Mouse (Mus musculus): Measurements from ENCODE around the gene Pbx4. TPM values are rescaled to one million over a fixed set of nuclear protein-coding genes. Genes with fewer than 3 reads are reported as not detected.

The Pbx4 gene
- total and polyA plus RNA-seq, 3 experiments: 1.0 to 5.9 (median 2.4) TPM

DNA sequence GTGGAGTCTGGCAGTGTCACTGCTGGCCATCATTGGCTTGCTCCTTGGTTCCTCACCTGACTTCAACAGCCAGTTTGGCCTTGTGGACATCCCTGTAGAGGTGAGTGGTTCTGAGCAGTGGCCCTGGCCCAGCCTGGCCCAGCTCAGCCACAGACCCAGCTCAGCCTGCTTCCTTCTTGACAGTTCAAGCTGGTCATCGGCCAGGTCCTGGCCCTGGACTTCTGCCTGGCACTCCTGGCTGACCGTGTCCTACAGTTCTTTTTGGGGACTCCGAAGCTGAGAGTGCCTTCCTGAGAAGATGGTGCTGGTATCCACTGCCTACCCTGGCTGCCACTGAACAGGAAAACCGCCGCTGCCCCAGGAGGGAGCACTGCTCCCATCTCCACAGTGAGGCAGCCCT lies 25.1 kb upstream of the Pbx4 start:
- no peak for DNase-seq (ENCODE audit: extremely low read depth)
- Histone ChIP-seq H3K27me3 (replicated peaks) (no peaks in the 10 kb centered on the region), H3K4me1 (ENCODE audit: control insufficient read depth in 1 of 2, insufficient read depth in 2 of 2) (peaks cover 23 to 37% of the 10 kb centered on the region in 2 experiments), H3K27ac (ENCODE audit: insufficient read depth, low read depth) (0 out of 2 replicates have a peak overlapping the region, but pooled peaks have one; percentile 59), H3K4me3 (replicated peaks in 1 of 3; ENCODE audit: low read depth in 2 of 3, low read length in 2 of 3, poor library complexity in 1 of 3) (no peak overlapping the region), H3K9me3 (replicated peaks; ENCODE audit: low read length) (no peaks in the 10 kb centered on the region), H3K9ac (ENCODE audit: insufficient read depth, low read depth) (no peak overlapping the region), H3K4me2 (ENCODE audit: insufficient read depth, low read depth, poor library complexity, severe bottlenecking) (no peak overlapping the region), H3K79me2 (replicated peaks; ENCODE audit: control insufficient read depth, extremely low read depth, insufficient read depth, poor library complexity, severe bottlenecking) (peaks cover 17% of the 10 kb centered on the region), H3K36me3 (replicated peaks in 1 of 2; ENCODE audit: control insufficient read depth in 1 of 2, insufficient read depth in 1 of 2, low read length in 1 of 2) (peaks cover 75 to 88% of the 10 kb centered on the region in 2 experiments)
- in situ Hi-C loops (cut with MboI; ENCODE audit: low pct_ligation_motif_present, low pct_unique_long_range_greater_than_20kb, low sequenced_read_pairs): no loop called here
- TF ChIP-seq NELFE (IDR thresholded peaks at IDR 0.05; ENCODE audit: low read depth, low read length) (no peak), ELF1 (IDR thresholded peaks at IDR 0.05; ENCODE audit: low read depth, low read length) (no peak), HCFC1 (IDR thresholded peaks at IDR 0.05; ENCODE audit: low read depth, low read length) (no peak), USF1 (IDR thresholded peaks at IDR 0.05; ENCODE audit: low read depth, low read length) (no peak), IRF4 (IDR thresholded peaks at IDR 0.05; ENCODE audit: low read depth, low read length) (no peak), MXI1 (IDR thresholded peaks at IDR 0.05; ENCODE audit: low read depth, low read length) (no peak), ZC3H11A (IDR thresholded peaks at IDR 0.05; ENCODE audit: low read depth, low read length) (no peak), ETS1 (conservative IDR thresholded peaks at IDR 0.05; ENCODE audit: low read depth, low read length) (no peak), PAX5 (IDR thresholded peaks at IDR 0.05; ENCODE audit: low read length) (no peak), CHD2 (IDR thresholded peaks at IDR 0.05; ENCODE audit: low read length) (no peak), GABPA (IDR thresholded peaks at IDR 0.05; ENCODE audit: insufficient replicate concordance, low read depth, low read length) (no peak), MAX (IDR thresholded peaks at IDR 0.05; ENCODE audit: low read length) (no peak), MAFK (IDR thresholded peaks at IDR 0.05; ENCODE audit: insufficient replicate concordance, low read length) (no peak)
- dilution Hi-C loops (cut with MboI; ENCODE audit: extremely low pct_ligation_motif_present, extremely low pct_unique_long_range_greater_than_20kb, low sequenced_read_pairs): no loop called here

DNA sequence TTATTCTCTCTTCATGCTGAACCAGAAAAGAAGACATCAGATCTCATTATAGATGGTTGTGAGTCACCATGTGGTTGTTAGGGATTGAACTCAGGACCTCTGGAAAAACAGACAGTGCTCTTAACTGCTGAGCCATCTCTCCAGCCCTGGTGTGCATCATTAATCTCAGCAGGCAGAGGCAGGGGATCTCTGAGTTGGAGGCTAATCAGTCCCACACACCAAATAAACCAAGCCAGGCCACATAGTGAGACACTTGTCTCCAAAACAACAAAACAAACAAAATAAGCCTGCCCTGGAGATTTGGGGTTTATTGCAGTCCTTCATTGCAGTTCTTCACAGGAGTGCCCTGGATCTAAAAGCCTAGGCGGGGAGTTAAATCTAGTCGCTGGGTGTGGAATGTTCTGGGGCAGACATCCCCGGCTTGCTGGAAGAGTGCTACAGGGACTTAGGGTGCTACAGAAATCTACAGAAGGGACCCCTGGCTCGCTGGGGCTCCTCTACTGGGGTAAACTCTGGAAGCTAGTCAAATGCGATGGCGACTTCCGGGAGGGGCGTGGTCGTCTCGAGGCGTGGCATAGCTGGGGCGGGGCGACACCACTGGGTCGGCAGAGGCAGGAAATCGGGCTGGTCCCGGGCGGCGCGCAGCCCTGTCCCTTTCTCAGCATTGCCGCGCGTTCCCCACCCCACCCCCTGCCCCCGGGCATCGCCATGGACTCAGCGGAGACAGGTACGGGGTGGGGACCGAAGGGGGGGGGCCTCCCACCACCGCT lies 24.0 kb upstream of the Pbx4 start, which contains the start of gene Gmip:
Gene Gmip, plus strand, starts transcription at position 586 of the 770 bp plus-strand sequence.
- H3K36me3 ChIP-seq (replicated peaks in 1 of 2; ENCODE audit: control insufficient read depth in 1 of 2, insufficient read depth in 1 of 2, low read length in 1 of 2): peaks cover 68 to 85% of the 10 kb centered on the region in 2 experiments

More for the DNA sequence above, 24.0 kb upstream of the Pbx4 start, which contains the start of gene Gmip:
- peaks cover 17% of the 10 kb centered on the region for H3K79me2 ChIP-seq (replicated peaks; ENCODE audit: control insufficient read depth, extremely low read depth, insufficient read depth, poor library complexity, severe bottlenecking)
- H3K4me1 ChIP-seq (ENCODE audit: control insufficient read depth in 1 of 2, insufficient read depth in 2 of 2): peaks cover 23 to 37% of the 10 kb centered on the region in 2 experiments
- peak; percentile 39; the same call in 1 of the 2 replicates for TF ChIP-seq NELFE (IDR thresholded peaks at IDR 0.05; ENCODE audit: low read depth, low read length)
- no peak for TF ChIP-seq HCFC1 (IDR thresholded peaks at IDR 0.05; ENCODE audit: low read depth, low read length)
- peak; percentile 94 for TF ChIP-seq ELF1 (IDR thresholded peaks at IDR 0.05; ENCODE audit: low read depth, low read length)
- TF ChIP-seq POLR2AphosphoS2 (IDR thresholded peaks at IDR 0.05; ENCODE audit: low read depth, low read length): 0 out of 2 replicates have a peak, but pooled peaks have one; percentile 71
- TF ChIP-seq TCF12 (IDR thresholded peaks at IDR 0.05; ENCODE audit: low read depth, low read length): no peak
- TF ChIP-seq ETS1 (conservative IDR thresholded peaks at IDR 0.05; ENCODE audit: low read depth, low read length): no peak
- peak; percentile 46; the same call in 1 of the 2 replicates for TF ChIP-seq ZMIZ1 (IDR thresholded peaks at IDR 0.05; ENCODE audit: low read depth, low read length)
- no peak for TF ChIP-seq RAD21 (IDR thresholded peaks at IDR 0.05; ENCODE audit: low read depth, low read length)
- TF ChIP-seq ZKSCAN1 (IDR thresholded peaks at IDR 0.05; ENCODE audit: borderline replicate concordance, low read depth, low read length): no peak
- no peak for TF ChIP-seq GABPA (IDR thresholded peaks at IDR 0.05; ENCODE audit: insufficient replicate concordance, low read depth, low read length)
- TF ChIP-seq TBP (conservative IDR thresholded peaks at IDR 0.05; ENCODE audit: low read depth, low read length): no peak
- TF ChIP-seq JUND (conservative IDR thresholded peaks at IDR 0.05; ENCODE audit: low read depth, low read length): no peak
- no peak for TF ChIP-seq UBTF (IDR thresholded peaks at IDR 0.05; ENCODE audit: low read depth, low read length)
- no peak for TF ChIP-seq JUN (IDR thresholded peaks at IDR 0.05; ENCODE audit: insufficient read depth, low read depth, low read length)
- TF ChIP-seq POLR2A (IDR thresholded peaks at IDR 0.05; ENCODE audit: low read depth, low read length): peak; percentile 70
- no peak for TF ChIP-seq RCOR1 (conservative IDR thresholded peaks at IDR 0.05; ENCODE audit: low read depth, low read length)
- TF ChIP-seq MYC (IDR thresholded peaks at IDR 0.05; ENCODE audit: low read depth, low read length): no peak
- TF ChIP-seq IRF4 (IDR thresholded peaks at IDR 0.05; ENCODE audit: low read depth, low read length): 0 out of 2 replicates have a peak, but pooled peaks have one; percentile 4
- TF ChIP-seq CHD2 (IDR thresholded peaks at IDR 0.05; ENCODE audit: low read length): no peak
- no peak for TF ChIP-seq SMC3 (IDR thresholded peaks at IDR 0.05; ENCODE audit: low read depth, low read length)
- no peak for TF ChIP-seq USF2 (conservative IDR thresholded peaks at IDR 0.05; ENCODE audit: low read depth, low read length)
- peak within 1 kb of the TSS; percentile 59 for H3K27ac ChIP-seq (ENCODE audit: insufficient read depth, low read depth)
- DNase-seq (ENCODE audit: extremely low read depth): peak; percentile 83
- H3K4me2 ChIP-seq (ENCODE audit: insufficient read depth, low read depth, poor library complexity, severe bottlenecking): peak within 1 kb of the TSS; percentile 64
- peak within 1 kb of the TSS; percentile 96 for H3K9ac ChIP-seq (ENCODE audit: insufficient read depth, low read depth)
- H3K4me3 ChIP-seq (replicated peaks in 1 of 3; ENCODE audit: low read depth in 2 of 3, low read length in 2 of 3, poor library complexity in 1 of 3): peak within 1 kb of the TSS; percentile 73 to 82 (median 80)
- dilution Hi-C loops (cut with MboI; ENCODE audit: extremely low pct_ligation_motif_present, extremely low pct_unique_long_range_greater_than_20kb, low sequenced_read_pairs) (no loop called here), in situ Hi-C loops (cut with MboI; ENCODE audit: low pct_ligation_motif_present, low pct_unique_long_range_greater_than_20kb, low sequenced_read_pairs) (no loop called here)
- H3K27me3 ChIP-seq (replicated peaks): no peaks in the 10 kb centered on the region
- H3K9me3 ChIP-seq (replicated peaks; ENCODE audit: low read length): no peaks in the 10 kb centered on the region

Data from CH12.LX (cell line).